Mouse (Mus musculus): ENCODE data around the gene Lrrfip1. TPM values are rescaled to one million over a fixed set of nuclear protein-coding genes. Genes with fewer than 3 reads are reported as not detected.

Gene Lrrfip1
- polyA plus RNA-seq, 1 experiment from 2014 or later = 156 TPM

- Histone ChIP-seq H3K4me3 (ENCODE audit: low read length) (no peak overlapping the region), H3K4me1 (ENCODE audit: control insufficient read depth, insufficient read depth, low read length) (no peaks in the 10 kb centered on the region), H3K36me3 (ENCODE audit: control insufficient read depth, insufficient read depth) (no peaks in the 10 kb centered on the region), H3K4me2 (ENCODE audit: low read depth, low read length) (no peak overlapping the region), H3K27ac (ENCODE audit: low read length) (no peak overlapping the region), H3K9me3 (replicated peaks; ENCODE audit: control insufficient read depth, low read length) (peaks cover 6% of the 10 kb centered on the region; the same call in 1 of the 2 replicates), H3K27me3 (ENCODE audit: control insufficient read depth, insufficient read depth, low read length) (no peaks in the 10 kb centered on the region), H3K9ac (ENCODE audit: low read length) (no peak overlapping the region)
- no peak for ATAC-seq (replicated peaks; ENCODE audit: extremely low read depth, insufficient read depth, low FRiP score)
- 53% methylated on average over 4 of the region's 4 CpGs for WGBS
Observed at GRCm38 (mm10) chr1:91169157-91169556, 170.6 kb downstream of the Lrrfip1 start.

- H3K36me3 ChIP-seq (ENCODE audit: control insufficient read depth, insufficient read depth) = no peaks in the 10 kb centered on the region
- no peak overlapping the region for H3K4me2 ChIP-seq (ENCODE audit: low read depth, low read length)
- H3K9me3 ChIP-seq (replicated peaks; ENCODE audit: control insufficient read depth, low read length) = peaks cover 6% of the 10 kb centered on the region; the same call in 1 of the 2 replicates
- 83% methylated on average over 5 of the region's 5 CpGs for WGBS
- H3K4me1 ChIP-seq (ENCODE audit: control insufficient read depth, insufficient read depth, low read length) = peaks cover 5% of the 10 kb centered on the region; the same call in 1 of the 2 replicates
- H3K27me3 ChIP-seq (ENCODE audit: control insufficient read depth, insufficient read depth, low read length) = no peaks in the 10 kb centered on the region
- no peak overlapping the region for H3K27ac ChIP-seq (ENCODE audit: low read length)
- H3K4me3 ChIP-seq (ENCODE audit: low read length) = no peak overlapping the region
- no peak overlapping the region for H3K9ac ChIP-seq (ENCODE audit: low read length)
- ATAC-seq (replicated peaks; ENCODE audit: extremely low read depth, insufficient read depth, low FRiP score) = no peak
Observed at GRCm38 (mm10) chr1:91174796-91175195, 176.3 kb downstream of the Lrrfip1 start.

- no peaks in the 10 kb centered on the region for H3K36me3 ChIP-seq (ENCODE audit: control insufficient read depth, insufficient read depth)
- H3K27me3 ChIP-seq (ENCODE audit: control insufficient read depth, insufficient read depth, low read length) = no peaks in the 10 kb centered on the region
- no peak overlapping the region for H3K4me2 ChIP-seq (ENCODE audit: low read depth, low read length)
- peaks cover 6% of the 10 kb centered on the region; the same call in 1 of the 2 replicates for H3K9me3 ChIP-seq (replicated peaks; ENCODE audit: control insufficient read depth, low read length)
- no peak overlapping the region for H3K27ac ChIP-seq (ENCODE audit: low read length)
- 64% methylated on average over 3 of the region's 3 CpGs for WGBS
- no peak overlapping the region for H3K4me3 ChIP-seq (ENCODE audit: low read length)
- ATAC-seq (replicated peaks; ENCODE audit: extremely low read depth, insufficient read depth, low FRiP score) = no peak
- H3K4me1 ChIP-seq (ENCODE audit: control insufficient read depth, insufficient read depth, low read length) = peaks cover 7% of the 10 kb centered on the region
- no peak overlapping the region for H3K9ac ChIP-seq (ENCODE audit: low read length)
Observed at GRCm38 (mm10) chr1:91176026-91176425, 177.5 kb downstream of the Lrrfip1 start.

GRCm38 (mm10) chr1:91176871-91177270 lies 178.3 kb downstream of the Lrrfip1 start:
- no peak overlapping the region for H3K4me2 ChIP-seq (ENCODE audit: low read depth, low read length)
- H3K27me3 ChIP-seq (ENCODE audit: control insufficient read depth, insufficient read depth, low read length) = no peaks in the 10 kb centered on the region
- 45% methylated on average over 4 of the region's 4 CpGs for WGBS
- H3K36me3 ChIP-seq (ENCODE audit: control insufficient read depth, insufficient read depth) = no peaks in the 10 kb centered on the region
- ATAC-seq (replicated peaks; ENCODE audit: extremely low read depth, insufficient read depth, low FRiP score) = no peak
- H3K4me1 ChIP-seq (ENCODE audit: control insufficient read depth, insufficient read depth, low read length) = peaks cover 15% of the 10 kb centered on the region
- no peak overlapping the region for H3K27ac ChIP-seq (ENCODE audit: low read length)
- no peak overlapping the region for H3K4me3 ChIP-seq (ENCODE audit: low read length)
- H3K9ac ChIP-seq (ENCODE audit: low read length) = no peak overlapping the region
- peaks cover 6% of the 10 kb centered on the region; the same call in 1 of the 2 replicates for H3K9me3 ChIP-seq (replicated peaks; ENCODE audit: control insufficient read depth, low read length)

Other genes starting within 250 kb of the Lrrfip1 start
- 29.4 and 35.2 TPM in 2 replicates for gene Col6a3, start 154.8 kb upstream of the Lrrfip1 start, polyA plus RNA-seq (2015; fragmentation: Nextera tagmentation; extraction: Ambion mirVana)
- 0.33 and 0.66 TPM in 2 replicates for gene Mlph, start 83.7 kb upstream of the Lrrfip1 start, polyA plus RNA-seq (2015; fragmentation: Nextera tagmentation; extraction: Ambion mirVana)
- not detected in 2 replicates for gene Prlh, start 45.6 kb upstream of the Lrrfip1 start, polyA plus RNA-seq (2015; fragmentation: Nextera tagmentation; extraction: Ambion mirVana)
- 3.8 and 4.6 TPM in 2 replicates for gene Rab17, start 29.1 kb upstream of the Lrrfip1 start, polyA plus RNA-seq (2015; fragmentation: Nextera tagmentation; extraction: Ambion mirVana)
- 3.2 TPM in 2 replicates for gene Rbm44, start 146.4 kb downstream of the Lrrfip1 start, polyA plus RNA-seq (2015; fragmentation: Nextera tagmentation; extraction: Ambion mirVana)
- gene Ramp1, start 181.1 kb downstream of the Lrrfip1 start, polyA plus RNA-seq (2015; fragmentation: Nextera tagmentation; extraction: Ambion mirVana) = 59.3 and 61.0 TPM in 2 replicates